Mouse (Mus musculus): ENCODE measurements at regions not wholly inside any gene's neighbourhood (a gene's known extent, or its start where the extent isn't known, plus 50 kb on each side); places are given as distances from the start of the nearest gene placed in this dataset.

- Histone ChIP-seq H3K4me1 (ENCODE audit: insufficient read depth) (no peaks in the 10 kb centered on the region), H3K27me3 (ENCODE audit: insufficient read depth, low read length) (no peaks in the 10 kb centered on the region), H3K36me3 (replicated peaks; ENCODE audit: insufficient read depth, low read length) (no peaks in the 10 kb centered on the region), H3K4me2 (ENCODE audit: low read depth, low read length) (no peak overlapping the region), H3K27ac (ENCODE audit: low read depth) (no peak overlapping the region), H3K9me3 (ENCODE audit: low read length) (no peaks in the 10 kb centered on the region), H3K4me3 (ENCODE audit: low read depth, low read length) (no peak overlapping the region), H3K9ac (replicated peaks) (no peak overlapping the region)
- ATAC-seq (no peak), DNase-seq (no peak)
- 72% methylated on average over 14 of the region's 14 CpGs for WGBS (ENCODE audit: insufficient replicate concordance)
- TF ChIP-seq EP300 (IDR thresholded peaks at IDR 0.05; ENCODE audit: low read depth): no peak
Observed at GRCm38 (mm10) chr10:17548629-17549580, 174.1 kb upstream of the Cited2 start.

GRCm38 (mm10) chr10:17549711-17550637, 173.0 kb upstream of the Cited2 start:
- Histone ChIP-seq H3K4me1 (ENCODE audit: insufficient read depth) (no peaks in the 10 kb centered on the region), H3K27me3 (ENCODE audit: insufficient read depth, low read length) (no peaks in the 10 kb centered on the region), H3K9ac (replicated peaks) (no peak overlapping the region), H3K4me2 (ENCODE audit: low read depth, low read length) (no peak overlapping the region), H3K4me3 (ENCODE audit: low read depth, low read length) (no peak overlapping the region), H3K36me3 (replicated peaks; ENCODE audit: insufficient read depth, low read length) (no peaks in the 10 kb centered on the region), H3K9me3 (ENCODE audit: low read length) (no peaks in the 10 kb centered on the region), H3K27ac (ENCODE audit: low read depth) (no peak overlapping the region)
- DNase-seq (no peak), ATAC-seq (no peak)
- TF ChIP-seq CTCF (IDR thresholded peaks at IDR 0.05; ENCODE audit: low read depth): no peak
- no peak for TF ChIP-seq EP300 (IDR thresholded peaks at IDR 0.05; ENCODE audit: low read depth)
- WGBS (ENCODE audit: insufficient replicate concordance): 66% methylated on average over 6 of the region's 6 CpGs

- Histone ChIP-seq H3K4me2 (ENCODE audit: low read depth, low read length) (no peak overlapping the region), H3K9me3 (ENCODE audit: low read length) (no peaks in the 10 kb centered on the region), H3K4me1 (ENCODE audit: insufficient read depth) (no peaks in the 10 kb centered on the region), H3K27ac (ENCODE audit: low read depth) (no peak overlapping the region), H3K4me3 (ENCODE audit: low read depth, low read length) (no peak overlapping the region), H3K9ac (replicated peaks) (no peak overlapping the region), H3K27me3 (ENCODE audit: insufficient read depth, low read length) (no peaks in the 10 kb centered on the region), H3K36me3 (replicated peaks; ENCODE audit: insufficient read depth, low read length) (no peaks in the 10 kb centered on the region)
- DNase-seq (no peak), ATAC-seq (no peak)
- TF ChIP-seq EP300 (IDR thresholded peaks at IDR 0.05; ENCODE audit: low read depth) (no peak), CTCF (IDR thresholded peaks at IDR 0.05; ENCODE audit: low read depth) (no peak)
- 68% methylated on average over 6 of the region's 6 CpGs for WGBS (ENCODE audit: insufficient replicate concordance)
Observed at GRCm38 (mm10) chr10:17550638-17551013, 172.4 kb upstream of the Cited2 start.

GRCm38 (mm10) chr10:17551869-17552268, 171.1 kb upstream of the Cited2 start:
- no peak overlapping the region for H3K27ac ChIP-seq (ENCODE audit: low read depth)
- TF ChIP-seq EP300 (IDR thresholded peaks at IDR 0.05; ENCODE audit: low read depth) (no peak), CTCF (IDR thresholded peaks at IDR 0.05; ENCODE audit: low read depth) (no peak)
- no peaks in the 10 kb centered on the region for H3K27me3 ChIP-seq (ENCODE audit: insufficient read depth, low read length)
- no peaks in the 10 kb centered on the region for H3K36me3 ChIP-seq (replicated peaks; ENCODE audit: insufficient read depth, low read length)
- H3K9me3 ChIP-seq (ENCODE audit: low read length): no peaks in the 10 kb centered on the region
- no peak overlapping the region for H3K4me2 ChIP-seq (ENCODE audit: low read depth, low read length)
- no peak overlapping the region for H3K9ac ChIP-seq (replicated peaks)
- no peaks in the 10 kb centered on the region for H3K4me1 ChIP-seq (ENCODE audit: insufficient read depth)
- DNase-seq: no peak
- no peak overlapping the region for H3K4me3 ChIP-seq (ENCODE audit: low read depth, low read length)
- no peak for ATAC-seq
- 74% methylated on average over 6 of the region's 6 CpGs for WGBS (ENCODE audit: insufficient replicate concordance)

- Histone ChIP-seq H3K4me3 (ENCODE audit: low read depth, low read length) (no peak overlapping the region), H3K4me2 (ENCODE audit: low read depth, low read length) (no peak overlapping the region), H3K4me1 (ENCODE audit: insufficient read depth) (no peaks in the 10 kb centered on the region), H3K9ac (replicated peaks) (no peak overlapping the region), H3K27me3 (ENCODE audit: insufficient read depth, low read length) (no peaks in the 10 kb centered on the region), H3K27ac (ENCODE audit: low read depth) (no peak overlapping the region), H3K9me3 (ENCODE audit: low read length) (no peaks in the 10 kb centered on the region), H3K36me3 (replicated peaks; ENCODE audit: insufficient read depth, low read length) (no peaks in the 10 kb centered on the region)
- no peak for TF ChIP-seq EP300 (IDR thresholded peaks at IDR 0.05; ENCODE audit: low read depth)
- no peak for TF ChIP-seq CTCF (IDR thresholded peaks at IDR 0.05; ENCODE audit: low read depth)
- ATAC-seq (no peak), DNase-seq (no peak)
Observed at GRCm38 (mm10) chr10:17552277-17552676, 170.7 kb upstream of the Cited2 start.

- Histone ChIP-seq H3K27ac (ENCODE audit: low read depth) (no peak overlapping the region), H3K4me1 (ENCODE audit: insufficient read depth) (no peaks in the 10 kb centered on the region), H3K27me3 (ENCODE audit: insufficient read depth, low read length) (no peaks in the 10 kb centered on the region), H3K9ac (replicated peaks) (no peak overlapping the region), H3K4me3 (ENCODE audit: low read depth, low read length) (no peak overlapping the region), H3K4me2 (ENCODE audit: low read depth, low read length) (no peak overlapping the region), H3K9me3 (ENCODE audit: low read length) (no peaks in the 10 kb centered on the region), H3K36me3 (replicated peaks; ENCODE audit: insufficient read depth, low read length) (no peaks in the 10 kb centered on the region)
- 74% methylated on average over 4 of the region's 4 CpGs for WGBS (ENCODE audit: insufficient replicate concordance)
- ATAC-seq (no peak), DNase-seq (no peak)
- TF ChIP-seq CTCF (IDR thresholded peaks at IDR 0.05; ENCODE audit: low read depth): no peak
- TF ChIP-seq EP300 (IDR thresholded peaks at IDR 0.05; ENCODE audit: low read depth): no peak
Observed at GRCm38 (mm10) chr10:17556391-17556790, 166.6 kb upstream of the Cited2 start.

Measured in liver, postnatal 0 days (tissue).